Mouse (Mus musculus) adrenal gland, postnatal 36 days (tissue): Measurements from ENCODE around the gene Gm11634. TPM values are rescaled to one million over a fixed set of nuclear protein-coding genes. Genes with fewer than 3 reads are reported as not detected.
"Not testable (repeated sequence)": the region's sequence is repeated elsewhere in the genome, so short reads cannot be mapped to it uniquely, and the experiment has no call there.

Experiments used
- DNase-seq, 2 experiments: peaks; one replicate each; pipeline ENCODE4 v3.0.0; 2021; ENCODE audit warnings: mixed read lengths in 1 of 2
- total RNA-seq, 2 experiments: library from RNA; stranded (reverse); gene quantifications; 2 replicates each; pipeline ENCODE4 v1.2.3; 2021

Gm11634 gene
- total RNA-seq, 2 experiments from 2014 or later: not detected

DNA sequence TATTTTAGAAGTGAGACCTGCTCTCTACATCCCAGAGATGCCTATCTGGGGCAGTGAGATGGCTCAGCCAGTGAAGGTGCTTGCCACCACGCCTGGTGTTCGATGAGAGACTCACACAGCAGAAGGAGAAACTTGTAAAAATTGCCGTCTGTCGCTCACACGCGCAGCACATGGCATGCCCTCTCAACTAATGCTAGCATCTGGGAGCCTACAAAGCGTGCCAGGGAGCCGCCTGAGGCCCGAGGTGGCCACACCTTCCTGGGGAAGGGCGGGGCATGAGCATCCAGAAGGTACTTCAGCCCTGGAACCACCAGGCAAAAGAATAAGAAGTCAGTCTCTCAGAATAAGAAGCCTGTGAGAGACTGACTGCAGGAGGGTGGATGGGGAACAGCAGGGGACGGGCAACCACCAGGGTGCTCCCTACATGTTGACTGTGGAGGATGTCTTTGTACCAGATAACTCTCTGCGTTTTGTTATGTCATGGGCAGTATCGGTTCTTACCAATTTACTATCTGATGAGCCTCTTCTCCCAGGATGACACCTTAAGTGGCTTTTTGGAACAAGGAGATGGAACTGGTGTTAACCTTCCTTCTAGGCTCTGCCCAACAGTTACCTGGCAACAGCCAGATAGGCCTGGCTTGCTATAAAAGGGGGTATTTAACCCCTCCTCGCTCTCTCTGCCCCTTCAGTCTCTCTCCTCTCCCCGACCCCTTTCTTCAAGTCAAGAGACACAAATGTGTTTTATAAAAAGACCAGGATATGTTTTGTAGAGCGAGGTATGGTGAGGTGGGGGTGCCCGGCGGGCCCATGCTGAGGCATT, 18.1 kb upstream of the Gm11634 start:
- no peak for DNase-seq

DNA sequence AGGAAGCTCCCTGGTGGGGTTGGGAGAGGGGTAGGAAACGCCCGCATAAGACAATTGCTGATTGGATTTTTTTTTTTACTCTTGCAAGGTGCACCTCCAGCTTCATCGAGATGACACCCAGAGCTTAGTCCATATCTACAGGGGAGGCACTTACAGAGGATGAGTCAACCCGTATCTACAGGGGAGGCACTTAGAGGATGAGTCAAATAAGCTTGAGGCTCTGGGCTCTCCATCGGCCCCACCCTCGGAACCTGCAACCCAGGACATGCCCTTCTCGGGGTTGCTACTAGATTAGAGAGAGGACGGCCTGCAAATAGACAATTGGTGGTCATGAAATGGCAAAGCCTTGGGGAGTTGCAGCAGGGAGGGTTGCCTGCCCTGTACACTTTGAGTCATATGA, 17.0 kb upstream of the Gm11634 start:
- DNase-seq: no peak

DNA sequence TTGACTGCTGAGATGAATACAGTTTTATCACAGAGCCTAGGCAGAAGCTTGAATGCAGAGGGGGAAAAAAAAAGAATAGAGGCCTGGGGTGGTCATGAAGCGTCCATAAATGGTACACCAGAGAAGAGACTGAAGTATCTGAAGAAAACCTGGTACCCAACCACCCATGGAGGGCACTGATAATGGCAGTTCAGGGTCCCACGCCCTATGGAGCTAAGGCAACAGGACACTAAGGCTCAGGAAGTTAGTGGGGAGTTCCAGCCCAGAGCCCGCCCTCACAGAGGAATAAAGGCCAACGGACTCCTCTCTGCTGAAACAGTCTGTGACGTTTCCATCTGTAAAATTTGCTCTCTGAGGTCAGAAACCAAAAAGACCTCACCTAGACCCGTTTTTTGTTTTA, 16.3 kb upstream of the Gm11634 start:
- DNase-seq: no peak

DNA sequence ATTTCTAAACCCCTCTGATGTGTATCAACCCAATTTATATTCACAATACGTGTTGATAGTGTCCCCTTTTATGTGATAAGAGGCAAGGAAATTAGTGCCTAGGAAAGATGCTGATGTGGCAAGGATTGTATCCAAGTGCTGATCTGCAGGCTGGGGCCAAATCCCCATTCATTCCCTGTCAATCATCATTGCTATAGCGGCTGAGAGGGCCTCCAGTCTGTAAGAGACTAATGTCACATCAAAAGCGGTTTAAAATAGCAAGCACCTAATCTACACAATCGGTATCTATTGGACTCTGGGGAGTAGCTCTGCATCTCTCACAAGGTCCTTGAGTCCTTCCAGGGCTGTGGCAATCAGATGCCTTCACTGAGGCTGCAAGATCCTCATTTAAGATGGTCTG, 15.1 kb upstream of the Gm11634 start:
- DNase-seq: no peak

DNA sequence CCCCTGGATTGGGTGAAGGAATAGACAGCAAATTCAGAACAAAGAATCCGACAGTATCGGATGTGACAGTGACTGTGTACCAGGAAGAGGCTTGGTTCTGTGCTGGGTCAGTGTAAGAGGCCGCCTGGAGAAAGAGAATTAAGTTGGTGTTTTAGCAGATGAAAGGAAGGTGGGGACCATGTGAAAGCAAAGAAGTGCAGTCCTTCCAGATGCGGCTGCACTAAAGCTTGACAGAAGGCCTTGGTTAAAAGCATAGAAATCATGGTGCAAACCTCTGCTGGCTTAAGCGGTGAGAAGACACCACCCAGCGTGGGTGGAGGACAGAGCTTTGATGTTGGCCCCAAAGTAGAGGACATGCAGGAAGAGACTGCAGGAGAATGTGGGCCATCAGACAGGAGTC, 14.5 kb upstream of the Gm11634 start:
- DNase-seq: no peak

DNA sequence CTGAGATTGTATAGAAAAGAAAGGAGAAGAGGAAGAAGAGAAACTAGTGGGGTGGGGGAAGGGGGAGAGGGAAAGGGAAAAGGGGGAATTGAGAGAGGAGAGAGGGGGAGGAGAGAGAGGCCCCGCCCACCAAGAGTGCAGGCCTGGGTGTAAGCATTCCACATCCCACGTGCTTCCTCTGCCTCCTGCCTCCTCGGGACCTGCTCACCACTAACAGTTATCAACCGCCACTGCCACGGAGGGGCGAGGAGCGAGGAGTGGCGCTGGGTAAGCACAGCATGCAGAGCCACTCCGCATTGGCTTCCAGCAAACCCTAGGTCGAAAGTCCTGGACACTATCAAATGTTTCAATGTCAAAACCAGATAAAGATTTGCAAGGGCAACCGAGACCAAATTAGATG, 11.4 kb upstream of the Gm11634 start:
- no peak for DNase-seq

DNA sequence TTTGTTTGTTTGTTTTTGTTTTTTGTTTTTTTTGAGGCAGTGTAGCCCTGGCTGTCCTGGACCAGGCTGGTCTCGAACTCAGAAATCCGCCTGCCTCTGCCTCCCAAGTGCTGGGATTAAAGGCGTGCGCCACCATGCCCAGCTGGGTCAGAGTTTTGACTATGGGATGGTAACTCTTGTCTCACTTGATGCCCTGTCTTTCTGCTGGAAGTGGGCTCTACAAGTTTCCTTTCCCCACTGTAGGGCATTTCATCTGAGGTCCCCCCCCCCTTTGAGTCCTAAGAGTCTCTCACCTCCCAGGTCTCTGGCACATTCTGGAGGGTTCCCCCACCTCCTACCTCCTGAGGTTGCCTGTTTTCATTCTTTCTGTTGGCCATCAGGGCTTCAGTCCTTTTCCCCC, 8.1 kb upstream of the Gm11634 start:
- DNase-seq: not testable (repeated sequence)

DNA sequence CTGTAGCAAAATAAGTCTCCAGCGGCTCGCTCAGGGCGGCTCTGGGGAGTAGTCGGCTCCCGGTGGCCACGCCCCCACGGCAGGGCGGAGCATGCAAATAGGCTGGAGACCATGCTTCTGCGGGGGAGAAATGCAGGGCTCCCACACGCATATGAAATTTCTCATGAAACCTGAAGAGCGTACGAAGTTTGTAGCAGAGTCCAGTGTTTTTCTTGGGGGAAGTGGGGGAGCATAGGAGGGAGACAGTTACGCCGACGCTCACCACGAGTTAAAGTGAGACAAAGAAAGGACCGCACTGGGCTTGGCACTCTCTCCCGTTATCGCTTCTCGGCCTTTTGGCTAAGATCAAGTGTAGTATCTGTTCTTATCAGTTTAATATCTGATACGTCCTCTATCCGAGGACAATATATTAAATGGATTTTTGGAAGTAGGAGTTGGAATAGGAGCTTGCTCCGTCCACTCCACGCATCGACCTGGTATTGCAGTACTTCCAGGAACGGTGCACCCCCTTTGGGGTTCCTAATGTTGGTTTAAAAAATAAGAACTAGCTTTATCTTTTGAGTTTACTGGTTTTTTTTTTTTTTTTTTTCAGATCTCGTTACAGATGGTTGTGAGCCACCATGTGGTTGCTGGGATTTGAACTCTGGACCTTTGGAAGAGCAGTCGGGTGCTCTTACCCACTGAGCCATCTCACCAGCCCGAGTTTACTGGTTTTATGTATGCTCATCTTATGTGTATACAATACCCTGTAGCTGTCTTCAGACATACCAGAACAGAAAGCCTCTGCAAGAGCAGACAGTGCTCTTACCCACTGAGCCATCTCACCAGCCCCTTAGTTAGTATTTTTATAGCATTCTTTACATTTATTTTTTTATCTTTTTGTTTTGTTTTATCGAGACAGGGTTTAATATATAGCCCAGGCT, 5.7 kb upstream of the Gm11634 start:
- peak; percentile 90 to 94 for DNase-seq

DNA sequence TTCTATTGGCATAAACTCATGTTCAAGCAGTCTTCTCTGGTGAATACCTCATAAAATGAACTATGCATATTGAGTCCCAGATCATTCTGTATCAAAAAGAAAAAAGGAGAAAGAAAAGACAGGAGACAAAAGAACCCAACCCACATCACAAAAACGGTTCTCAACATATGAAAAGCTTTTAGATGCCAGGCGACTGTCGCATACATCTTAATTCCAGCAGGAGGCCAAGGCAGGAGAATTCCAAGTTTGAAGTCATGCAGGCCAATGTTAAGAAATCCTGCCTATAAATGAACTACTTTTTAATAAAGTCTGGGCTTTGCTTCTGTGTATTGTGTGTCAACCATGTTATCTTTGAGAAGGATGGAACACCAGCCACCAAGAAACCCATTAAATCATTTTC, 5.1 kb upstream of the Gm11634 start:
- no peak for DNase-seq

DNA sequence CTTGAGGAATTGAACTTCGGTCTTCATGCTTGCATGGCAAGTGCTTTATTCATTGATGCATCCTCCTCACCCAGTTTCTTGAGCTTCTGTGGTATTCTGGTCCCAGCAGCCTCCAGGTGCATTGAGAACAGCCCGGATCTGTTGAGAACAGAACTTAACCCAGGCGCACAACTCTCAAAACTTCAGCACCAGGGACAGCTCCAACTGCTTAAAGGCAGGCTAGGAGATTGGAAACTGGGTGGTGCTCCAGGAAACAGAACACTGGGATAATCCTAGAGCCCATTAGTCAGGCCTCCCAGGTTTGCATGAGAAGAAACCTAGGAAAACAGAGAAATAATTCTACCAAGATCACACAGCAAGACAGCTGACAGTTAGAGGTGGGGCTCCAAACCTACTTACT, 3.4 kb upstream of the Gm11634 start:
- DNase-seq: peak; percentile 80 to 84

DNA sequence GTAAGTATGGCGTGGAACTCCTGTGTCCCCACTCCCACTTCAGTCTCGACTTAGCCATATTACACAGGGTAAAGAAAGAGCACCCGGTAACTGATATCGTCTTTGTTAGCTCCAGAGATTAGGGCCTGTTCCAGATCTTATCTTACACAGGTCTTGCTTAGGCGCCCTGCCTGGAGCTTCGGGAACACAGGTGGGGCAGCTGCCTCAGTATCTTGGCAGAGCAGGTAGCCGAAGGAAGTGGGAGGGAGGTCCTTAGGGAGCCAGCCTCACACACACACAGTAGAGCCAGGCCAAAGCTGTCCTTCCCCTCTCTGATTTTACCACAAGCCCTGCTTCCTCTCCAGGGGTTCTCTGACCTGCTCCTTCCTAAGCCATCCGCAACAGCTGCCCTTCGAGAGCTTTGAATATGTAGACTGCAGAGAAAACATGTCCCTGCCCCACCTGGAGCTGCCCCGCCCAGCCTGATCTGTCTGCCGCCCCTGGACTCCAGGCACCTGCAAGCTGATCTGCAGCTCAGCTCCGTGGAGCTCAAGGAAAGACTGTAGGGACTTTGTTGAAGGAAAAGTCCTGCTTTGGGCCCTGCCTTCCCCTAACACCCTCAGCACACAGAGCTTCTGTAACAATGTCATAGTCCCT, 8.9 kb downstream of the Gm11634 start:
- DNase-seq: no peak

DNA sequence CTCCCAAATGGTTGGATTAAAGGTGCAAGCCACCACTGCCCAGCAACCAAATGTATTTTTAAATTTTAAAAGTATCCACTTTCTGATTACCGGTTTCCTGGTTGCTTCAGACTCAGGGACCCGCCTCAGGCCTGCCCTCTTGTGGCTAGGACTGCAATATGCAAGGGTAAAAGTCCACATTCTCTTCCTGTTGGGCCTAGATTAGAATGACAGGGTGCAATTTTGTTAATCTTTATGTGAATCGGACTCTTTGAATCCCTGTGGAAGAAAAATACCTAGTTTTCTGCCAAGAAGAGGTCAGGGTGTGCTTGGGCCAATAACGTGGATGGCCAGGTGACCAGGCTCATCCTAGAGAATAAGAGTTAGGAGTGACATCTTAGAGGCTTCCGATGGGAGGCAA, 9.6 kb downstream of the Gm11634 start:
- peak; percentile 49 to 68 for DNase-seq

DNA sequence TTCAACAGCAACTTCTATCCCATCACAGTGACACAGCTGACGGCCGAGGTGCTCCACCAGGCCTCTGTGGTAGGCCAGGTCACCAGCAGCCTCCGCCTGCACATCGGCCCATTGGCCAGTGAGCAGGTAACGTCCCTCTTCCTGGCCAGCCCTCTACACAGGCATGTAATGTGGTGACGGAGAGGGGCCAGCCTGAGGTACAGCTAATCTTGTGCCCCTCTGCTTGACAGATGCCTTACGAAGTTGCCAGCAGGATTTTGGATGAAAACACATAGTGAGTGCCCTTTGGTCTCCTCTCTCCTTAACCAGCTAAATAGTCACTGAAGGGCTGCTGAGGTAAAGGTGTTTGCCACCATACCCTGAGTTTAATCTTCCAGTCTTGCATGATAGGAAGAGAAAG, 10.2 kb downstream of the Gm11634 start:
- no peak for DNase-seq

DNA sequence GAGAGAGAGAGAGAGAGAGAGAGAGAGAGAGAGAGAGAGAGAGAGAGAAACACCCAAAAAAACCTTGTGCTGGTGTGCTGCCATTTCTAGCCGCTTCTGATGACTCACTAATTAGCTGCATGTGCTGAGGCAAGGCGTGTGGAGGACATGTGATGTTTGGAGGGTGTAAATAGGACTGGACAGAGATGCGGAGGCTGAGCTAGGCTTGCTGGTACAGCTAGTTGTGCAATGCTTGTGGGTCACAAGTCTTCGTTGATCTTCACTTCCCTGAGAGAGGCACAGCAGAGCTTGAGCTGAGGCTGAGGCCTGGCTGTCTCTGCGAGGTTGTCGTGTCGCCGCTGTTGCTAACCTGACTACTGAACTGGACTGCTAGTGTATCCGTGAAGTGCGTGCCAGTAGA, 11.4 kb downstream of the Gm11634 start:
- no peak for DNase-seq

DNA sequence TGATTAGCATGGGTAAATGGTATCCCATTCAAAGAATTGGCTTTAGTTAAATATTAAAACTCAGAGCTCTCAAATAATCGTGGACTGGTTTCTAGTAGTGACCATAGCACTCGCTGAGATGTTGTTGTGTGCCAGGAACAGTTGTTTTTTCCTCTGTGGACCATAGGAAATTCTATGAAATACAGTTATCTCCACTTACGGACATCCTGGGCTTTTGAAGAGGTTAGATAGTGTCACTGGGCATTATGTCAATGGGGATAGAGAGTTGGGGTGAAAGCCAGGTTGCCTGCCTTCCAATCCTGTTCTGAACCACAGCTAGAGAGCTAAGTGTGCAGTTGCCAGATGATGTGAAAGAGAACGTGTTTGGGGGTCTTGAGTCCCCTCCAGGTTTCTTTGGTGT, 13.3 kb downstream of the Gm11634 start:
- no peak for DNase-seq

DNA sequence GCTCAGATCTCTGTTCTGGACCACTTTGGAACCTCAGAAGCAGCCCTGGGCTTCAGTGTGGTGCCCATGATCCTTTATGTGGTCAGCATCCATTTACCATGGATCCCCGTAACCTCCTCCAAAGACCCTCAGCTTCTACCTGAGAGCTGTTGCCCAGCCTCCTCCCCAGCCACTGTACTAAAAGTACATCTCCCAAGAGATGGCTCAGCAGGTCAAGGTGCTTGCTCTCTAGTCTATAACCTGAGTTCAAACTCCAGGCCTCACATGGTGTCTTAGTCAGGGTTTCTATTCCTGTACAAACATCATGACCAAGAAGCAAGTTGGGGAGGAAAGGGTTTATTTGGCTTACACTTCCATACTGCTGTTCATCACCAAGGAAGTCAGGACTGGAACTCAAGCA, 14.0 kb downstream of the Gm11634 start:
- not testable (repeated sequence) for DNase-seq

DNA sequence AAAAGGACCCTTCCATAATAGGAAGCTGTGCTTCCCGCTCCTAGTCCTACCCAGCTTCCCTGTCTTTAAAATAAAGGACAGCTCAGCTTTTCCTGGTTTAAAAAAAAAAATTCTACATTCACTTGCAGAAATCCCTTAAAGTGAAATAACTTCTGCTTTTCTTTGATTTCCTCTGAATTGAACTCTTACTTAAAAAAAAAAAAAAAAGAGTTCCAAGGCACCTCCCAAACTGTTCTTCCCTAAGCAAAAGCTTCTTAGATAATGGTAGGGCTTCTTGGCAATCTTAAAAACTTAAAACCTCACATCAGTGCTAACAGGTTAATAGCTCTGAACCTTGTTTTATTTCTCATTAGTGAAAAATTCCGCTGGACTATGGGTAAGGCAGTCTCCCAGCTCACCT, 15.9 kb downstream of the Gm11634 start:
- no peak for DNase-seq

DNA sequence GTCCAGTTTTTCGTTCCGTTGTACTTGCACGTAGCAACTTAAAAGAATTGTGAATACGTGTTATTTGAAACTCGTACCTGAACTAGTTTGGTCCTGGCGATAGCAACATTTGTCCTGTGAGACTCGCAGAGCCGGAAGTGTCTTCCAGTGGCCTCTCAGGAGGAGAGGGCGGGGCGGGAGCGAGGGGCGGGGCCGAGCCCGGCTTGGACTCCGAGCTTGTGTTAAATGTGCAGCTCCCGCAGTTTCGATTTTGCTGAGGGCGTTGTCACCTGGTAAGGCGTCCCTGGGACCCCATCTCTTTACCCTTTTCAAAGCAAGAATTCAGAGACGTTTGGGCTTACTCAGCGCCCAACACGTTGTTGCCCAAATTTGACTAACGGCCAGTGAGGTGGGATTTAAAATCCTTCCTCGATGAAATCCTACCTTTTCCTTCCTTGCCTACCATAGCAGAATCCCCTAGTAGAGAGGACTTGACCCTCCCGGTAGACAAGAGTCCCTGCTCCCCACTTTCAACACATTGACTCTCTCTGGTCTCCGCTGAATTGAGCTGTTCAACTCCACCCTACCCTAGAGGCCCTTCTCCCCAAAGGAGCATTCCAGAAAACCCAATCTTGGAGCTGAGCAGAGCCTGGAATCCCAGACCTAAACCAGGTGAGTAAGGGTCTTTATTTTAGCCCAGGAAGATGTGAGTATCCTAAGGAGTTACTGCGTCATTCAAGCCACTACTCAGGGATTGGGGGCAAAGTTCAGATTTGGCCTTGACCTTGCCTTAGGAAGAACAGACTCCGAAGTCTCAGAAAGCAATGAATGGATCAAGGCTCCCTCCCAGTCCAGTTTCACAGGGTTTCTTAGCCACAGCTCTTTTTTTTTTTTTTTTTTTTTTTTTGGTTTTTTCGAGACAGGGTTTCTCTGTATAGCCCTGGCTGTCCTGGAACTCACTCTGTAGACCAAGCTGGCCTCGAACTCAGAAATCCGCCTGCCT, 16.7 kb downstream of the Gm11634 start, which contains the start of gene Tmem106a:
Tmem106a (plus strand) TSS at position 189 of the 982 bp plus-strand sequence.
- DNase-seq: peak; percentile 82 to 88

DNA sequence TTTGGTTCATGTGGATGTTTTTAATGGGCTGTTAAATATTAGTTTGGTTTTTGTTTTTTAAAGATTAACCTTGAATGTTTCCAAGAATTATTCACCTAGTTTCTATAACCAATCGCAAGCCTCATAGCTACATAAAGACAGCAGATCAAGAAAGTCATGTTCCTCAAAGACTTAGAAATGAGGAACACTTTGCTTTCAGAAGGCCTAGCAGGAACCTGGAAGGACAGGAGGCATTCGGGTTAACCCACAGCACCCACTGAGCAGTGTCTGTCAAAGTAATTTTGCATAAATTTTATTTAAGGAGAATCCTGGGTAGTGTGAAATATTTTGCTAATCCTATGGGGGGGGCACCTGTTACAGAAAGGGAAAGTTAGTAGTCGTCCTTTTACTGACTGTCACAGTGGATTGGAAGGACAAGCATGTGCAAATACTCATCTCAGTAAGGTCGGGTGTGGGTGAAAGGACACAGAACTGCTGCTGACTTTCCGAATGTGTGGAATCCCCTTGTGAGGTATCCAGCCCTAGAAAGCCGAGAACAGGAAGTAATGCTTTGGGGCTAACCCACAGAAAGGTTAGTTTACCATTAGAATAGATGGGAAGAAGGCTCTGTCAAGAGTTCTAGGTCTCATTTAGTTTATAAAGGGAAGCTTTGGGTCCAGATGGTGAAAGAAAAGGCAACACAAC, 17.8 kb downstream of the Gm11634 start:
- DNase-seq: no peak

DNA sequence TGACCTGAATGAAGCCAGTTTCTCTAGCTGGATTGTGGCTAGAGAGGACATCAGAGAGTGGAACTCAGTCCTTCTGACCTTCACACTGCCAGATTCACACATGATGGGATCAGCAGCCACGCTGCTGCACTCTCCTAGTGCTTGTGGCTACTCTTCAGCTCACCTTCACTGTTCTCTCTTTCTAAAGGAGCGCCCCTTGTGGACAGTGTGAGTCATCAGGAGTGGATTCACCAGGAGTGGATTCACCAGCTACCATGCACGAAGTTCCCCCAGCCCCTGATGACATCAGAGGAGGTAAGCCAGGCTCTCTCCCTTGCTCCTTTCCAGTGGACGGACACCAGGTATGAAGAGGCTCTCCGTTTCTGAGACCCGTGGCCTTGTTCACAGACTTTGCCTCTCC, 22.9 kb downstream of the Gm11634 start:
- DNase-seq: no peak

DNA sequence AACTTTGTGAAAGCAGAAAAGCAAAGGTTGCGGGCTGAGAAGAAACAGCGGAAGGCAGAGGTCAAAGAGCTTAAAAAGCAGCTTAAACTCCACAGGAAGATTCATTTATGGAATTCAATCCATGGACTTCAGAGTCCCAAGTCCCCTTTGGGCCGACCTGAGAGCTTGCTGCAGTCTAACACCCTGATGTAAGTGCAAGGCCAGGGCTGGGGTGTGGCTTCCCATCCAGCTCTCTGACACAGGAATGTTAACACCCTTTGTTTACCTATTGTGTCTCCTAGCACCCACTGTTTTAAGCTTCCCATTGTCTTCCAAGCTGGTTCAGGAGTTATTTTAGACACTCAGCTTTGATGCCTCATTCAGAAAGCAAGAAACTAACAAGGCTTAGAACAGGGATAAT, 30.6 kb downstream of the Gm11634 start:
- DNase-seq: no peak
